Comparison of ENCODE assay signal across 9 mouse cellular contexts in genomic region chr17:78361939-78362728, GRCm38 (mm10). TPM values are rescaled to one million over a fixed set of nuclear protein-coding genes. Genes with fewer than 3 reads are reported as not detected.
DNase-seq lines count a peak whose midpoint lies in the region; ATAC-seq and TF ChIP-seq lines count a peak whose summit lies in the region.
"Had no signal": no experiment of that assay in that cellular context is flagged by ENCODE, and none has a peak within 500 bp of the region (broad histone marks: within the 10 kb centered on the region; RNA-seq: fewer than 3 reads in every experiment).

No protein-coding gene starts in this region.

- TF ChIP-seq CTCF in intestine, postnatal 0 days (IDR thresholded peaks at IDR 0.05; ENCODE audit: low read depth) = no peak
- no peak for TF ChIP-seq CTCF in liver, adult 2 months (IDR thresholded peaks at IDR 0.05; ENCODE audit: low read depth, low read length)

- TF ChIP-seq POLR2A in liver, adult 2 months (IDR thresholded peaks at IDR 0.05; ENCODE audit: extremely low read depth, insufficient read depth, low read length) = no peak

- no peaks in the 10 kb centered on the region for H3K79me2 ChIP-seq in liver, adult 2 months (ENCODE audit: control insufficient read depth, insufficient read depth, low read length)

- no peak overlapping the region for H3K4me3 ChIP-seq in intestine, embryonic 16.5 days (ENCODE audit: low read length)
- H3K4me3 ChIP-seq in intestine, postnatal 0 days (ENCODE audit: low read depth, low read length) = no peak overlapping the region
- H3K4me3 ChIP-seq in heart, embryonic 13.5 days = no peak overlapping the region
- no peak overlapping the region for H3K4me3 ChIP-seq in liver, adult 2 months (ENCODE audit: insufficient read depth, low read depth, low read length)

- peak; percentile 26; the same call in 1 of the 2 replicates for ATAC-seq in intestine, embryonic 16.5 days
- ATAC-seq in intestine, postnatal 0 days = no peak
- no peak for ATAC-seq in heart, embryonic 13.5 days (ENCODE audit: extremely low read depth, insufficient number of reproducible peaks, low FRiP score, low TSS enrichment)
- ATAC-seq: Patski had no signal

- H3K27ac ChIP-seq in intestine, embryonic 16.5 days (ENCODE audit: low read length) = peak overlapping the region; percentile 24; the same call in 1 of the 2 replicates
- H3K27ac ChIP-seq in intestine, postnatal 0 days (ENCODE audit: low read depth, low read length) = no peak overlapping the region
- peak overlapping the region; percentile 55; the same call in 1 of the 2 replicates for H3K27ac ChIP-seq in heart, embryonic 13.5 days (replicated peaks)
- H3K27ac ChIP-seq in liver, adult 2 months (replicated peaks; ENCODE audit: insufficient read depth, low read depth, low read length) = peak overlapping the region; percentile 13; the same call in 1 of the 2 replicates

- H3K27me3 ChIP-seq in intestine, embryonic 16.5 days (replicated peaks; ENCODE audit: control insufficient read depth, insufficient read depth, low read length) = no peaks in the 10 kb centered on the region
- H3K27me3 ChIP-seq in intestine, postnatal 0 days (replicated peaks; ENCODE audit: control insufficient read depth, insufficient read depth, low read length) = no peaks in the 10 kb centered on the region
- no peaks in the 10 kb centered on the region for H3K27me3 ChIP-seq in heart, embryonic 13.5 days (replicated peaks)
- H3K27me3 ChIP-seq in liver, adult 2 months (ENCODE audit: control insufficient read depth, insufficient read depth, low read length) = no peaks in the 10 kb centered on the region
- H3K27me3 ChIP-seq: Patski had no signal

- H3K4me1 ChIP-seq in intestine, embryonic 16.5 days (ENCODE audit: control insufficient read depth, insufficient read depth, low read length) = no peaks in the 10 kb centered on the region
- H3K4me1 ChIP-seq in intestine, postnatal 0 days (replicated peaks; ENCODE audit: control insufficient read depth, insufficient read depth, low read length) = no peaks in the 10 kb centered on the region; the same call in 1 of the 2 replicates
- H3K4me1 ChIP-seq in heart, embryonic 13.5 days = 0 out of 2 replicates have a peak, but pooled peaks cover 5% of the 10 kb centered on the region
- H3K4me1 ChIP-seq in liver, adult 2 months (ENCODE audit: control insufficient read depth, insufficient read depth, low read length) = no peaks in the 10 kb centered on the region

- H3K9ac ChIP-seq in intestine, embryonic 16.5 days (ENCODE audit: low read depth, low read length) = no peak overlapping the region
- no peak overlapping the region for H3K9ac ChIP-seq in intestine, postnatal 0 days (ENCODE audit: low read depth, low read length)
- no peak overlapping the region for H3K9ac ChIP-seq in heart, embryonic 13.5 days
- no peak overlapping the region for H3K9ac ChIP-seq in liver, adult 2 months (ENCODE audit: low read depth, low read length)

- no peaks in the 10 kb centered on the region for H3K36me3 ChIP-seq in intestine, embryonic 16.5 days (ENCODE audit: control insufficient read depth, insufficient read depth, low read length)
- peaks cover 9% of the 10 kb centered on the region; the same call in 1 of the 2 replicates for H3K36me3 ChIP-seq in intestine, postnatal 0 days (ENCODE audit: control insufficient read depth, insufficient read depth)
- H3K36me3 ChIP-seq in heart, embryonic 13.5 days = no peaks in the 10 kb centered on the region
- no peaks in the 10 kb centered on the region for H3K36me3 ChIP-seq in liver, adult 2 months (ENCODE audit: control insufficient read depth, insufficient read depth, low read length)

- peak; percentile 25 for DNase-seq in liver, adult 2 months (ENCODE audit: extremely low read depth, low read depth, low spot score)
- DNase-seq in spleen, adult 12 weeks (ENCODE audit: low spot score) = peak; percentile 30
- DNase-seq in retina, embryonic 14.5 days (ENCODE audit: low spot score) = no peak
- DNase-seq in left cerebral cortex, adult 9 months (ENCODE audit: low spot score in 2 of 2) = no peak
- DNase-seq in cerebellum, postnatal 14 days = no peak

- H3K4me2 ChIP-seq in intestine, embryonic 16.5 days (ENCODE audit: low read depth, low read length) = no peak overlapping the region
- H3K4me2 ChIP-seq in intestine, postnatal 0 days (replicated peaks; ENCODE audit: low read depth) = no peak overlapping the region; the same call in 1 of the 2 replicates
- peak overlapping the region; percentile 18; the same call in 1 of the 2 replicates for H3K4me2 ChIP-seq in heart, embryonic 13.5 days

- WGBS in intestine, embryonic 16.5 days = 81% methylated on average over 13 of the region's 13 CpGs
- WGBS in intestine, postnatal 0 days = 77% methylated on average over 13 of the region's 13 CpGs
- WGBS in heart, embryonic 13.5 days = 64% methylated on average over 13 of the region's 13 CpGs
- 68% methylated on average over 13 of the region's 13 CpGs for WGBS in liver, adult 2 months

- no peaks in the 10 kb centered on the region for H3K9me3 ChIP-seq in intestine, embryonic 16.5 days (ENCODE audit: control insufficient read depth, low read length)
- H3K9me3 ChIP-seq in intestine, postnatal 0 days (ENCODE audit: control insufficient read depth) = no peaks in the 10 kb centered on the region
- no peaks in the 10 kb centered on the region for H3K9me3 ChIP-seq in heart, embryonic 13.5 days

RNA-seq across cellular contexts. Expression of gene Fez2, which starts 55.8 kb away (rescaled TPM):
- 38.5 and 41.2 TPM in 2 replicates for polyA plus RNA-seq in intestine, embryonic 16.5 days (2015; fragmentation: Nextera tagmentation; extraction: Ambion mirVana)
- polyA plus RNA-seq in intestine, postnatal 0 days (2015; fragmentation: Nextera tagmentation; extraction: Ambion mirVana) = 59.4 and 62.3 TPM in 2 replicates
- polyA plus RNA-seq in heart, embryonic 13.5 days (2015; fragmentation: Nextera tagmentation; extraction: Ambion mirVana) = 45.3 and 45.7 TPM in 2 replicates
- total RNA-seq in liver, adult 2 months (2014; rRNA removed) = 27.9 and 28.9 TPM in 2 replicates
- polyA plus RNA-seq in liver, adult 2 months (2012; rRNA removed) = 18.2 and 18.8 TPM in 2 replicates

Comparison
In these comparisons a context has a peak if more than half of its experiments do, and no peak if none do; other contexts are left out.
1. DNase-seq: peak in liver, adult 2 months (single experiment) and spleen, adult 12 weeks (single experiment); none in retina, embryonic 14.5 days (single experiment), left cerebral cortex, adult 9 months (0 of 2) and cerebellum, postnatal 14 days (0 of 2).